Mouse (Mus musculus) liver, embryonic 14.5 days (tissue): ENCODE measurements at regions not wholly inside any gene's neighbourhood (a gene's known extent, or its start where the extent isn't known, plus 50 kb on each side); places are given as distances from the start of the nearest gene placed in this dataset.

ENCODE experiments used
- ATAC-seq: fragments of 200-750 bp; cut with Nextera tagmentation; 2 replicates; pipeline ENCODE4 v1.8.0; 2017; ENCODE audit warnings: moderate number of reproducible peaks, mild to moderate bottlenecking, moderate library complexity; ENCODE audit not compliant: insufficient read depth
- DNase-seq, 3 experiments: peaks; one replicate each; pipeline ENCODE4 v3.0.0-alpha.2; 2012 to 2013; ENCODE audit warnings: low read depth in 3 of 3, low spot score in 3 of 3
- H3K27ac ChIP-seq: fragments of 300-500 bp; sonication (generic); 2 replicates; pipeline ENCODE4 v1.5.1; 2014; ENCODE audit warnings: moderate library complexity, mild to moderate bottlenecking, control low read depth, inconsistent platforms
- H3K27me3 ChIP-seq: fragments of 300-500 bp; sonication (generic); 2 replicates; pipeline ENCODE4 v1.6.1; 2014; ENCODE audit warnings: mild to moderate bottlenecking, low read length, moderate library complexity; ENCODE audit not compliant: control insufficient read depth, insufficient read depth
- H3K36me3 ChIP-seq: fragments of 300-500 bp; sonication (generic); replicated peaks from 2 replicates; pipeline ENCODE4 v1.6.1; 2014; ENCODE audit warnings: low read depth; ENCODE audit not compliant: control insufficient read depth, insufficient read depth
- H3K4me1 ChIP-seq, 2 experiments: fragments of 200-500 bp in 1 of 2; fragments of 300-500 bp in 1 of 2; sonication (generic) in 1 of 2; replicated peaks; 2 replicates each; pipeline ENCODE4 v1.6.1; 2012 to 2014; ENCODE audit warnings: antibody characterized with exemption in 1 of 2, inconsistent platforms in 1 of 2, low read length in 1 of 2; ENCODE audit not compliant: control insufficient read depth in 2 of 2, insufficient read depth in 2 of 2
- H3K4me2 ChIP-seq: fragments of 300-500 bp; sonication (generic); 2 replicates; pipeline ENCODE4 v1.6.1; 2014; ENCODE audit warnings: low read depth, mild to moderate bottlenecking, control low read depth, moderate library complexity
- H3K4me3 ChIP-seq, 2 experiments: fragments of 200-500 bp in 1 of 2; fragments of 300-500 bp in 1 of 2; sonication (generic) in 1 of 2; 2 replicates each; pipeline ENCODE4 v1.5.1; 2012 to 2014; ENCODE audit warnings: low read depth in 2 of 2, low read length in 2 of 2, mild to moderate bottlenecking in 2 of 2, control low read depth in 1 of 2, inconsistent platforms in 1 of 2, moderate library complexity in 1 of 2; ENCODE audit not compliant: insufficient read depth in 1 of 2
- H3K9ac ChIP-seq: fragments of 300-500 bp; sonication (generic); replicated peaks from 2 replicates; pipeline ENCODE4 v1.6.1; 2014; ENCODE audit warnings: mild to moderate bottlenecking, control low read depth, moderate library complexity
- H3K9me3 ChIP-seq: fragments of 300-500 bp; sonication (generic); 2 replicates; pipeline ENCODE4 v1.6.1; 2016; ENCODE audit warnings: low read length, mixed read lengths; ENCODE audit not compliant: control insufficient read depth
- CTCF ChIP-seq: IDR thresholded peaks from 2 replicates; pipeline ENCODE4 v1.5.1; 2016; ENCODE audit warnings: antibody characterized with exemption, low read depth, control low read depth
- EP300 ChIP-seq: IDR thresholded peaks from 2 replicates; pipeline ENCODE4 v1.6.1; 2016; ENCODE audit warnings: antibody characterized with exemption, low read depth
- WGBS: fragments of 180-500 bp; shearing (Covaris S2); extraction: QIAGEN DNeasy Blood & Tissue Kit; methylation state at CpG from one replicate; pipeline ENCODE4 v1.1.7; 2014; ENCODE audit not compliant: insufficient replicate concordance; 5-methylcytosine and 5-hydroxymethylcytosine counted together

DNA sequence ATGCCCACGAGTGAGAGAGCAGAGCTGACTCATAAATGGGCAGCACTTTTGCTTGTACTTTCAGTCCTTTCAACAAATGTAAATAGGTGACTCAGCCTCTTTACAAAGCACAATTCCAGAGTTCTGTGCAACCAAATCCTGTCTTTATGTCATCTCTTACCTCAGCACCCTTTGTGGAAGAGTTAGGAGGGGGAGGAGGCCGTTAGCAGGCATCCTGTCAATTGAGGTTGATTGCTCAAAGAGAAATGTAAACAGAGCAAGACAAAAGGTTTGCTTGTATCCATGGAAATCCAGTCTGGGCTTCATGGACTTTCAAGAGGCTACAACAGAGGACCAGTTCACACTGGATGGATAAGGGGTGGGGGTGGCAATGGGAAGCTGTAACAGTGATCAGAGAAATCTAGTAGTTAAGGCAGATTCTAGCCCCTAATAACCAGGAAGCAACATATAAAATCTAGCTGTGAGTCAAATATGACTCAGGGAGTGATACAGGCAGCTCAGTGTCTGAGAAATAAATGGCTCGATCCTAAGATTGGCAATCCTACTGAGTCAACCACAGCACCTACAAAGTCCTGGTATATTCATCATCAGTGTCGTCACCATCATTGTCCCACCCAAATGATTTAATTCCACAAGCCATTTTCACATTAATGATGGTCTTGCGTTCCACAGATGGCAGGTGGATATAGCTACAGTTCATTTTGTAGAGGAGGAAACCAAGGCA lies 136.0 kb upstream of the Rorb start:
- Histone ChIP-seq H3K27ac (no peak overlapping the region), H3K4me3 (no peak overlapping the region), H3K27me3 (no peaks in the 10 kb centered on the region), H3K4me1 (no peaks in the 10 kb centered on the region), H3K36me3 (no peaks in the 10 kb centered on the region), H3K9ac (no peak overlapping the region), H3K9me3 (no peaks in the 10 kb centered on the region), H3K4me2 (no peak overlapping the region)
- ATAC-seq: no peak
- 38% methylated on average over 5 of the region's 5 CpGs for WGBS
- TF ChIP-seq CTCF: no peak
- TF ChIP-seq EP300: no peak
- no peak for DNase-seq

DNA sequence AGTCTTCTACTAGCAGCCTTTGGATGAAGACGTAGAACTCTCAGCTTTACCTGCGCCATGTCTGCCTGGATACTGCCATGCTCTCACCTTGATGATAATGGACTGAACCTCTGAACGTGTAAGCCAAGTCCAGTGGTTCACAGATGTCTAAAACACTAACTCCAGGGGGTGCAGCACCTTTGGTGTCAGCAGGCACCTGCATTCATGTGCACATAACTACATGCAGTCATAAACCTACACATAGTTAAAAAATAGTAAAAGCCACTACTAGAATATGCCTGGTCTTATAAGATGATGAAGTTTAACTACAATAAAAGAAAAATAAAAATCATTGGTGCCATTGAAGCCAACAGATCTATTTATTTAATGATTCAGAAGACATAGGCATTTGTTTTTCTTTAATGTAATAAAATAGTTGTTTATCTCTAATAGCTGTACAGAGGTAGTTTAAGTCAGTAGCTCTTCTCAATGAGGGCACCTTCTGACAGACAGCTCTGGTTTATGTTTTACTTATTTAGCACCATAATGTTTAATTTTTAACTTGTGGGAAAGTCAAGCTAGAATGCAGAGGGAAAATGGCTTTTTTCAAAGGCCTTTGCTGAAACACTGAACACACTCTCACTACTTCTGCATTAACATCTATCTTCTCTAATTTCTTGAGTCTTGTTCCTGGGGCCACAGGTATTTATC lies 118.5 kb upstream of the Rorb start:
- H3K9me3 ChIP-seq: no peaks in the 10 kb centered on the region
- H3K4me2 ChIP-seq: no peak overlapping the region
- no peak overlapping the region for H3K4me3 ChIP-seq
- DNase-seq (no peak), ATAC-seq (no peak)
- H3K27me3 ChIP-seq: no peaks in the 10 kb centered on the region
- TF ChIP-seq EP300 (no peak), CTCF (no peak)
- 55% methylated on average over 3 of the region's 3 CpGs for WGBS
- no peaks in the 10 kb centered on the region for H3K36me3 ChIP-seq
- H3K9ac ChIP-seq: no peak overlapping the region
- H3K27ac ChIP-seq: no peak overlapping the region
- H3K4me1 ChIP-seq: no peaks in the 10 kb centered on the region

DNA sequence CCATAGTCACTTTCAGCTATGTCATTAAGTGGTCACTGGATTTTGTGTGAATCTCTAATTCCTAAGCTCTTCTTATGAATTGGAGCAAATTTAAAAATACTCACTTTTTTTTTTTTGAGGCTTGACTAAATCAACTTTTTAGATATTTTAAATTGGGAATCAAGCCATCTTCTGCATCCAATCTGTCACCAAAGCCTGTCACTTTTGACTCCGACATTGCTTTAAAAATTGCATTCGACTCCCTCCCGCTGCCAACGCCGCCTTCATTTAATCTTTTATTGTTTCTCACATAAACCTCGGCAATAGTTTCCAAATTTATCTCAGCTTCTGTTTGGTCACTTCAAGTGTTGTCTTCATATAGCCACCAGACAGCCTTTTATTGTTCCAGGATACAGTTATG lies 109.8 kb upstream of the Rorb start:
- ATAC-seq (no peak), DNase-seq (no peak)
- Histone ChIP-seq H3K4me2 (no peak overlapping the region), H3K9ac (no peak overlapping the region), H3K4me3 (no peak overlapping the region), H3K36me3 (no peaks in the 10 kb centered on the region), H3K9me3 (no peaks in the 10 kb centered on the region), H3K27me3 (no peaks in the 10 kb centered on the region), H3K27ac (no peak overlapping the region), H3K4me1 (no peaks in the 10 kb centered on the region)
- no peak for TF ChIP-seq EP300
- no peak for TF ChIP-seq CTCF
- WGBS: 69% methylated on average over 6 of the region's 6 CpGs

- WGBS: 46% methylated on average over 2 of the region's 2 CpGs
These were observed 108.4 kb upstream of the Rorb start for GRCm38 (mm10) chr19:19219352-19219751.

GRCm38 (mm10) chr19:19218700-19219099 lies 107.7 kb upstream of the Rorb start:
- H3K9me3 ChIP-seq: no peaks in the 10 kb centered on the region
- no peak overlapping the region for H3K4me2 ChIP-seq
- no peaks in the 10 kb centered on the region for H3K36me3 ChIP-seq
- 50% methylated on average over 3 of the region's 3 CpGs for WGBS
- no peak for ATAC-seq
- TF ChIP-seq CTCF: no peak
- H3K27me3 ChIP-seq: no peaks in the 10 kb centered on the region
- H3K4me1 ChIP-seq: no peaks in the 10 kb centered on the region
- no peak overlapping the region for H3K27ac ChIP-seq
- no peak for DNase-seq
- H3K9ac ChIP-seq: no peak overlapping the region
- no peak overlapping the region for H3K4me3 ChIP-seq

More at GRCm38 (mm10) chr19:19219352-19219751, 108.4 kb upstream of the Rorb start:
- no peaks in the 10 kb centered on the region for H3K36me3 ChIP-seq
- H3K4me2 ChIP-seq: no peak overlapping the region
- no peaks in the 10 kb centered on the region for H3K27me3 ChIP-seq
- H3K9me3 ChIP-seq: no peaks in the 10 kb centered on the region
- ATAC-seq: no peak
- no peak overlapping the region for H3K9ac ChIP-seq
- DNase-seq: no peak
- no peaks in the 10 kb centered on the region for H3K4me1 ChIP-seq
- no peak for TF ChIP-seq EP300
- no peak for TF ChIP-seq CTCF
- no peak overlapping the region for H3K4me3 ChIP-seq
- H3K27ac ChIP-seq: no peak overlapping the region
